Mouse (Mus musculus) embryonic facial prominence, embryonic 15.5 days (tissue): ENCODE measurements at regions not wholly inside any gene's neighbourhood (a gene's known extent, or its start where the extent isn't known, plus 50 kb on each side); places are given as distances from the start of the nearest gene placed in this dataset.

Source experiments
- ATAC-seq: fragments of 200-750 bp; cut with Nextera tagmentation; 2 replicates; pipeline ENCODE4 v1.8.0; 2017; ENCODE audit warnings: low read depth, moderate TSS enrichment; ENCODE audit not compliant: insufficient number of reproducible peaks, low FRiP score, low TSS enrichment
- H3K27ac ChIP-seq: fragments of 300-500 bp; sonication (generic); replicated peaks from 2 replicates; pipeline ENCODE4 v1.5.1; 2015; ENCODE audit warnings: mild to moderate bottlenecking, inconsistent platforms
- H3K27me3 ChIP-seq: fragments of 300-500 bp; sonication (generic); 2 replicates; pipeline ENCODE4 v1.6.1; 2015; ENCODE audit warnings: inconsistent platforms
- H3K36me3 ChIP-seq: fragments of 300-500 bp; sonication (generic); 2 replicates; pipeline ENCODE4 v1.6.1; 2015; ENCODE audit warnings: mild to moderate bottlenecking, inconsistent platforms
- H3K4me1 ChIP-seq: fragments of 300-500 bp; sonication (generic); 2 replicates; pipeline ENCODE4 v1.6.1; 2015; ENCODE audit warnings: inconsistent platforms
- H3K4me2 ChIP-seq: fragments of 300-500 bp; sonication (generic); replicated peaks from 2 replicates; pipeline ENCODE4 v1.6.1; 2015; ENCODE audit warnings: mild to moderate bottlenecking, inconsistent platforms
- H3K4me3 ChIP-seq: fragments of 300-500 bp; sonication (generic); replicated peaks from 2 replicates; pipeline ENCODE4 v1.5.1; 2015; ENCODE audit warnings: mild to moderate bottlenecking, inconsistent platforms
- H3K9ac ChIP-seq: fragments of 300-500 bp; sonication (generic); 2 replicates; pipeline ENCODE4 v1.6.1; 2015; ENCODE audit warnings: inconsistent platforms
- H3K9me3 ChIP-seq: fragments of 300-500 bp; sonication (generic); replicated peaks from 2 replicates; pipeline ENCODE4 v1.6.1; 2016; ENCODE audit warnings: inconsistent platforms
- WGBS: fragments of 180-500 bp; shearing (Covaris S2); methylation state at CpG from one replicate; pipeline ENCODE4 v1.1.7; 2015; 5-methylcytosine and 5-hydroxymethylcytosine counted together

DNA sequence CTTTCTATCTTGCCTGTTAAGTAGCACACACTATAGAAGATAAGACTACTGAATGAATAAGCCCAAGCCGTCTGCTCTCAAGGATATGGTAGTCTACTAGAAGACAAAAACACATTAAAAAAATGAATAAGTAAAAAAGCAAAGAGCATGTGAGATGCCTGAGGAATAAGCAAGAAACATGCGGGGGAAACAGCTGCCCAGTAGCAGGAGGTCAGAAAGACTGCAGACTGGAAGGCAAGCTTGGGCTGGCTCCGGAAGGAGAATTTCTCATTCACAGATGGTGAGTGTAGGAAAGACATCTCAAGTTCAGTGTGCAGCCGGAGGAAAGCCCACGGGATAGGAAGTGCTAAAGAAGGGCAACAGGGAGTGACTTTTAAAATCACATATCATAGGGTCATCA is 713.4 kb downstream of the Slc22a22 start:
- Histone ChIP-seq H3K9ac (no peak overlapping the region), H3K27me3 (no peaks in the 10 kb centered on the region), H3K36me3 (no peaks in the 10 kb centered on the region), H3K27ac (no peak overlapping the region), H3K4me2 (no peak overlapping the region), H3K4me3 (no peak overlapping the region), H3K4me1 (peaks cover 8% of the 10 kb centered on the region), H3K9me3 (no peaks in the 10 kb centered on the region)
- 44% methylated on average over 5 of the region's 5 CpGs for WGBS
- no peak for ATAC-seq

DNA sequence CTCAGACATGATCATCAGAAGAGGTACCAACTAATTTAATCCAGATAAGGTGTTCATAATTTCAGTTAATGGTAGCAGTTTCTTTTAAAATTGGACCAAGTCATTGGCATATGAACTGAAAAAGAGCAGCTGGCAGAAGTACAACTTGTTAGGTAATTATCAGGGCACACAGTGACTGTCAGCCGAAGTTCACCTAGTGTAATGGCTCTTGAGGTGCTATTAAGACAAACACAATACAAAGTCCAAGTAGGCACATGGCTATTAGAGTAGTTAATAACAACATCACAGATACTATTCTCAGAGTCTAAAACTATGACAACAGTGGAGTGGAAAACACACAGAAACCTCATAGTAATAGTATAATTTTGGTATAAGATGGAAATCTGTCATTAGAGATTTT is 730.7 kb downstream of the Slc22a22 start:
- H3K4me3 ChIP-seq = no peak overlapping the region
- no peaks in the 10 kb centered on the region for H3K27me3 ChIP-seq
- no peak for ATAC-seq
- no peaks in the 10 kb centered on the region for H3K36me3 ChIP-seq
- 59% methylated on average over 1 of the region's 1 CpGs for WGBS
- H3K4me2 ChIP-seq = no peak overlapping the region
- H3K4me1 ChIP-seq = no peaks in the 10 kb centered on the region
- H3K9ac ChIP-seq = no peak overlapping the region
- H3K9me3 ChIP-seq = no peaks in the 10 kb centered on the region
- no peak overlapping the region for H3K27ac ChIP-seq

DNA sequence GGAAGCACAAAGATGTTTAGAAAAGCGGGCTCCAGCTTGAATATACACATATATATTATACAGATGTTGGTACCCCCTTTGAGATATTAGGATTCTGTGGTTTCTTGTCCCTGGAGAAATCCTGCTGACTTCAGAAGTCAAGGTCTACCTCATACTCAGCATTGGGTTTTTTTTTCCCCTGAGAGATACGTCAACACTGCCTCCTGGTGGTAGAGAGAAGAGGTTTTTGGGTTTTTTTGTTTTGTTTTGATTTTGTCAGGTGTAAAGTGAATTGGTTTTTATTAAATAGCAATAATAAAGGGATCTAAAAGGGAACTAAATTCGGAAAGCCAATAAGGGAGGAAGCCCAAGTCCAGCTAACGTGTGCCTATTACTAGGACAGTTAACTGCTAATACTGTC is 732.5 kb downstream of the Slc22a22 start:
- WGBS = 46% methylated on average over 4 of the region's 4 CpGs
- Histone ChIP-seq H3K27ac (no peak overlapping the region), H3K4me3 (no peak overlapping the region), H3K4me1 (no peaks in the 10 kb centered on the region), H3K36me3 (no peaks in the 10 kb centered on the region), H3K4me2 (no peak overlapping the region), H3K9ac (no peak overlapping the region), H3K9me3 (no peaks in the 10 kb centered on the region), H3K27me3 (no peaks in the 10 kb centered on the region)
- no peak for ATAC-seq
